Mouse (Mus musculus) embryonic facial prominence, embryonic 14.5 days (tissue): ENCODE measurements around the gene Hunk. TPM values are rescaled to one million over a fixed set of nuclear protein-coding genes. Genes with fewer than 3 reads are reported as not detected.

Experiments used
- ATAC-seq: fragments of 200-750 bp; cut with Nextera tagmentation; 2 replicates; pipeline ENCODE4 v1.8.0; 2017; ENCODE audit warnings: low read depth, moderate number of reproducible peaks, moderate TSS enrichment
- DNase-seq: peaks from one replicate; pipeline ENCODE4 v3.0.0-alpha.2; 2015; ENCODE audit warnings: low spot score
- H3K27ac ChIP-seq: fragments of 300-500 bp; sonication (generic); replicated peaks from 2 replicates; pipeline ENCODE4 v1.5.1; 2014; ENCODE audit warnings: low read depth, mild to moderate bottlenecking, low read length, moderate library complexity
- H3K27me3 ChIP-seq: fragments of 300-500 bp; sonication (generic); replicated peaks from 2 replicates; pipeline ENCODE4 v1.6.1; 2014; ENCODE audit warnings: low read length; ENCODE audit not compliant: control insufficient read depth, insufficient read depth
- H3K36me3 ChIP-seq: fragments of 300-500 bp; sonication (generic); 2 replicates; pipeline ENCODE4 v1.6.1; 2014; ENCODE audit warnings: low read length, mixed read lengths; ENCODE audit not compliant: control insufficient read depth, insufficient read depth
- H3K4me1 ChIP-seq: fragments of 300-500 bp; sonication (generic); 2 replicates; pipeline ENCODE4 v1.6.1; 2014; ENCODE audit warnings: antibody characterized with exemption, low read length; ENCODE audit not compliant: control insufficient read depth, insufficient read depth
- H3K4me2 ChIP-seq: fragments of 300-500 bp; sonication (generic); 2 replicates; pipeline ENCODE4 v1.6.1; 2014; ENCODE audit warnings: low read depth, mild to moderate bottlenecking, low read length, moderate library complexity, mixed read lengths
- H3K4me3 ChIP-seq: fragments of 300-500 bp; sonication (generic); 2 replicates; pipeline ENCODE4 v1.5.1; 2014; ENCODE audit warnings: low read depth, mild to moderate bottlenecking, low read length
- H3K9ac ChIP-seq: fragments of 300-500 bp; sonication (generic); 2 replicates; pipeline ENCODE4 v1.6.1; 2014; ENCODE audit warnings: low read depth, mild to moderate bottlenecking, low read length, moderate library complexity, mixed read lengths
- H3K9me3 ChIP-seq: fragments of 300-500 bp; sonication (generic); 2 replicates; pipeline ENCODE4 v1.6.1; 2016; ENCODE audit warnings: low read length; ENCODE audit not compliant: control insufficient read depth
- WGBS: fragments of 180-500 bp; shearing (Covaris S2); extraction: QIAGEN DNeasy Blood & Tissue Kit; methylation state at CpG from one replicate; pipeline ENCODE4 v1.1.7; 2014; 5-methylcytosine and 5-hydroxymethylcytosine counted together
- polyA plus RNA-seq: library from polyadenylated mRNA; unstranded; fragments of >200 nt; fragmentation: Nextera tagmentation; extraction: Ambion mirVana; gene quantifications from 2 replicates; pipeline ENCODE4 v1.2.1, GENCODE M21; 2014

The Hunk gene
- polyA plus RNA-seq, 1 experiment from 2014 or later, result 9.7 TPM

- no peak overlapping the region for H3K4me3 ChIP-seq
- DNase-seq (no peak), ATAC-seq (no peak)
- H3K9ac ChIP-seq, result no peak overlapping the region
- H3K4me1 ChIP-seq, result 0 out of 2 replicates have a peak, but pooled peaks cover 5% of the 10 kb centered on the region
- 96% methylated on average over 12 of the region's 12 CpGs for WGBS
- H3K4me2 ChIP-seq, result no peak overlapping the region
- H3K27ac ChIP-seq, result no peak overlapping the region
- peaks cover 32% of the 10 kb centered on the region for H3K36me3 ChIP-seq
- H3K27me3 ChIP-seq, result no peaks in the 10 kb centered on the region
- H3K9me3 ChIP-seq, result peaks cover 13% of the 10 kb centered on the region
Measured at GRCm38 (mm10) chr16:90433551-90433950, 47.7 kb downstream of the Hunk start.

GRCm38 (mm10) chr16:90435231-90435630 lies 49.4 kb downstream of the Hunk start:
- Histone ChIP-seq H3K9ac (no peak overlapping the region), H3K9me3 (peaks cover 13% of the 10 kb centered on the region), H3K4me2 (no peak overlapping the region), H3K4me1 (0 out of 2 replicates have a peak, but pooled peaks cover 5% of the 10 kb centered on the region), H3K4me3 (no peak overlapping the region), H3K36me3 (peaks cover 48% of the 10 kb centered on the region), H3K27ac (no peak overlapping the region), H3K27me3 (no peaks in the 10 kb centered on the region)
- ATAC-seq, result 0 out of 2 replicates have a peak, but pooled peaks have one; percentile 8
- DNase-seq, result no peak
- 50% methylated on average over 4 of the region's 4 CpGs for WGBS

GRCm38 (mm10) chr16:90437276-90437675 lies 51.5 kb downstream of the Hunk start:
- H3K4me2 ChIP-seq, result no peak overlapping the region
- ATAC-seq (no peak), DNase-seq (peak; percentile 42)
- 0 out of 2 replicates have a peak, but pooled peaks cover 5% of the 10 kb centered on the region for H3K4me1 ChIP-seq
- WGBS, result 59% methylated on average over 5 of the region's 5 CpGs
- peaks cover 55% of the 10 kb centered on the region for H3K36me3 ChIP-seq
- peak overlapping the region; percentile 3; the same call in 1 of the 2 replicates for H3K27ac ChIP-seq
- H3K27me3 ChIP-seq, result no peaks in the 10 kb centered on the region
- no peak overlapping the region for H3K9ac ChIP-seq
- peaks cover 13% of the 10 kb centered on the region for H3K9me3 ChIP-seq
- H3K4me3 ChIP-seq, result no peak overlapping the region

- Histone ChIP-seq H3K9me3 (no peaks in the 10 kb centered on the region), H3K27me3 (no peaks in the 10 kb centered on the region), H3K4me1 (peaks cover 10% of the 10 kb centered on the region; the same call in 1 of the 2 replicates), H3K4me3 (no peak overlapping the region), H3K9ac (no peak overlapping the region), H3K36me3 (peaks cover 35% of the 10 kb centered on the region), H3K4me2 (no peak overlapping the region), H3K27ac (no peak overlapping the region)
- 77% methylated on average over 6 of the region's 6 CpGs for WGBS
- no peak for ATAC-seq
- no peak for DNase-seq
Measured at GRCm38 (mm10) chr16:90439493-90439892, 53.7 kb downstream of the Hunk start.

- Histone ChIP-seq H3K27ac (no peak overlapping the region), H3K4me3 (no peak overlapping the region), H3K27me3 (no peaks in the 10 kb centered on the region), H3K36me3 (peaks cover 27% of the 10 kb centered on the region), H3K4me2 (no peak overlapping the region), H3K4me1 (peaks cover 5% of the 10 kb centered on the region; the same call in 1 of the 2 replicates), H3K9me3 (no peaks in the 10 kb centered on the region), H3K9ac (no peak overlapping the region)
- no peak for ATAC-seq
- 81% methylated on average over 10 of the region's 10 CpGs for WGBS
- DNase-seq, result no peak
Measured at GRCm38 (mm10) chr16:90440654-90441053, 54.8 kb downstream of the Hunk start.

- Histone ChIP-seq H3K27me3 (no peaks in the 10 kb centered on the region), H3K9me3 (no peaks in the 10 kb centered on the region), H3K4me3 (no peak overlapping the region), H3K4me1 (peaks cover 5% of the 10 kb centered on the region; the same call in 1 of the 2 replicates), H3K36me3 (peaks cover 36% of the 10 kb centered on the region), H3K4me2 (no peak overlapping the region), H3K27ac (no peak overlapping the region), H3K9ac (no peak overlapping the region)
- WGBS, result 69% methylated on average over 6 of the region's 6 CpGs
- ATAC-seq (no peak), DNase-seq (no peak)
Measured at GRCm38 (mm10) chr16:90442991-90443390, 57.2 kb downstream of the Hunk start.

GRCm38 (mm10) chr16:90453197-90453596 lies 67.4 kb downstream of the Hunk start:
- H3K4me1 ChIP-seq, result peaks cover 18% of the 10 kb centered on the region
- H3K27me3 ChIP-seq, result no peaks in the 10 kb centered on the region
- ATAC-seq (peak; percentile 20; the same call in 1 of the 2 replicates), DNase-seq (peak; percentile 76)
- H3K9me3 ChIP-seq, result no peaks in the 10 kb centered on the region
- no peak overlapping the region for H3K4me2 ChIP-seq
- 32% methylated on average over 11 of the region's 11 CpGs for WGBS
- peak overlapping the region; percentile 49 for H3K27ac ChIP-seq
- H3K9ac ChIP-seq, result no peak overlapping the region
- H3K4me3 ChIP-seq, result no peak overlapping the region
- H3K36me3 ChIP-seq, result peaks cover 42% of the 10 kb centered on the region

GRCm38 (mm10) chr16:90456495-90457125 lies 70.8 kb downstream of the Hunk start:
- Histone ChIP-seq H3K9ac (no peak overlapping the region), H3K36me3 (peaks cover 38% of the 10 kb centered on the region), H3K4me3 (no peak overlapping the region), H3K9me3 (no peaks in the 10 kb centered on the region), H3K27me3 (no peaks in the 10 kb centered on the region), H3K4me1 (peaks cover 33% of the 10 kb centered on the region), H3K27ac (no peak overlapping the region; the same call in 1 of the 2 replicates), H3K4me2 (no peak overlapping the region)
- DNase-seq (peak; percentile 70), ATAC-seq (peak; percentile 75)
- 65% methylated on average over 7 of the region's 7 CpGs for WGBS
